Mouse (Mus musculus) myocyte (in vitro differentiated cells): Measurements from ENCODE around the gene Adig.

Experiments used
- CEBPB ChIP-seq: IDR thresholded peaks from 2 replicates; pipeline ENCODE4 v1.6.1; 2011; ENCODE audit warnings: mild to moderate bottlenecking, moderate library complexity; ENCODE audit not compliant: poor library complexity, insufficient read depth, severe bottlenecking
- MYOG ChIP-seq, 3 experiments: IDR thresholded peaks; one replicate each; pipeline ENCODE4 v1.6.1; 2011; ENCODE audit warnings: control low read depth in 2 of 3, low read depth in 2 of 3, mild to moderate bottlenecking in 2 of 3; ENCODE audit not compliant: insufficient read length in 2 of 3, control insufficient read depth in 1 of 3, insufficient read depth in 1 of 3
- POLR2A ChIP-seq: IDR thresholded peaks from one replicate; pipeline ENCODE4 v1.6.1; 2011; ENCODE audit warnings: low read depth, mild to moderate bottlenecking, control low read depth, moderate library complexity; ENCODE audit not compliant: insufficient read length
- TCF12 ChIP-seq: IDR thresholded peaks from one replicate; pipeline ENCODE4 v1.6.1; 2011; ENCODE audit warnings: mild to moderate bottlenecking, control low read depth; ENCODE audit not compliant: poor library complexity, insufficient read depth, severe bottlenecking
- TCF3 ChIP-seq: IDR thresholded peaks from one replicate; pipeline ENCODE4 v1.6.1; 2011; ENCODE audit warnings: low read depth, control low read depth; ENCODE audit not compliant: insufficient read length
- USF1 ChIP-seq: IDR thresholded peaks from one replicate; pipeline ENCODE4 v1.6.1; 2011; ENCODE audit warnings: low read depth, mild to moderate bottlenecking, control low read depth, moderate library complexity

DNA sequence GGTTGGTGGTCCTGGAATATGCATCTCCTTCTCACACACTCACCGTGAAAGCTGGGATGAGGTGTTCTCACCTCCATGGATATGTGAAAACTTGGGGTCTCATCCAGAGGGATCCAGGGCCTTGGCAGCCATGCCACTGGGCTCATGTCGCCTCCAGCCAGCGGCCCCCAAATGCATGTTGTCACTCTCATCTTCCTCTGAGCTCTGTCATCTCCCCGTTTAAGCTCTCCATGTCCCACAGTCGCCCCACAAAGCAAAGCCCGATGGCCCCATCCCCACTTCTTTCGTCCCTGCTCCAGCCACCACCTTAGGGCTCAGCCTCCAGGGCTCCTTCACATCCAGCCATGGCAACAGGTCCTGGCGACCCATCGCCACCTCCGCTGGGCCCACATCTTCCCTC lies 4.6 kb downstream of the Adig start:
- no peak for TF ChIP-seq POLR2A
- no peak for TF ChIP-seq USF1
- TF ChIP-seq TCF12 = no peak
- no peak for TF ChIP-seq TCF3
- no peak for TF ChIP-seq CEBPB
- no peak for TF ChIP-seq MYOG (IDR thresholded peaks at IDR 0.05; ENCODE audit: control insufficient read depth in 1 of 3, insufficient read depth in 1 of 3, insufficient read length in 2 of 3, low read depth in 2 of 3)
